Mouse (Mus musculus): ENCODE measurements around the gene Olfr1496. TPM values are rescaled to one million over a fixed set of nuclear protein-coding genes. Genes with fewer than 3 reads are reported as not detected.
A peak's percentile ranks its signal among the peaks of the same experiment; 100 is the strongest.
"Not testable (repeated sequence)": the region's sequence is repeated elsewhere in the genome, so short reads cannot be mapped to it uniquely, and the experiment has no call there.

The Olfr1496 gene
- not detected in 2 replicates for polyA plus RNA-seq (2016; fragmentation: Nextera tagmentation; extraction: Ambion mirVana)

DNA sequence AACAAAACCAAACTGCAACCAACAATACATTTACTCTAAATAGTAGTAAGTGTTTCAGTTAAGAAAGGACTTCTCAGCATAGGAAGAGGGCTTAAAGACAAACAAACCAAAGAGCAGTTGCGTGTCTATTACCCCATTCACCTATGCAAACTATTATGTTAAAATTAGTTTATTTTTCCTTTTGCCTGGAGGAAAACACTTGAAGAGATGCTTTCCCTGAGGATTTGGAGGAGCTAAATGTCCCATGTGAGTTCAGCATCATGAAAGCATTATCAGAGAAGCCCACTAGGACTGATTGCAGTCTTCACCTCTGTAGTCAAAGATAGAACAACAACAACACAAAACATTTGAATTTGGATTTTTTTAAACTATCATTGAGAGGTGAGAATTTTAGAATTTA lies at the start of gene Olfr1496:
Gene Olfr1496, plus strand, starts transcription at position 301 of the 400 bp plus-strand sequence.
- no peaks in the 10 kb centered on the region for H3K9me3 ChIP-seq
- no peak within 1 kb of the TSS for H3K27ac ChIP-seq (replicated peaks)
- no peaks in the 10 kb centered on the region for H3K36me3 ChIP-seq
- no peak within 1 kb of the TSS for H3K4me2 ChIP-seq (replicated peaks)
- no peak for ATAC-seq (ENCODE audit: low FRiP score, low read depth)
- no peak within 1 kb of the TSS for H3K4me3 ChIP-seq
- no peaks in the 10 kb centered on the region for H3K4me1 ChIP-seq
- 83% methylated on average over 1 of the region's 1 CpGs for WGBS
- no peaks in the 10 kb centered on the region for H3K27me3 ChIP-seq
- no peak within 1 kb of the TSS for H3K9ac ChIP-seq (replicated peaks)

GRCm38 (mm10) chr19:13739428-13739827 lies 38.2 kb upstream of the Olfr1496 start, which contains the start of gene Olfr1494:
Gene Olfr1494, plus strand, starts transcription at chr19:13739728.
- Histone ChIP-seq H3K36me3 (no peaks in the 10 kb centered on the region), H3K4me1 (no peaks in the 10 kb centered on the region), H3K27me3 (no peaks in the 10 kb centered on the region), H3K4me2 (replicated peaks) (no peak within 1 kb of the TSS), H3K9me3 (no peaks in the 10 kb centered on the region; the same call in 1 of the 2 replicates), H3K9ac (replicated peaks) (no peak within 1 kb of the TSS), H3K4me3 (no peak within 1 kb of the TSS), H3K27ac (replicated peaks) (no peak within 1 kb of the TSS)
- 94% methylated on average over 4 of the region's 4 CpGs for WGBS
- ATAC-seq (ENCODE audit: low FRiP score, low read depth) = no peak

GRCm38 (mm10) chr19:13749366-13749765 lies 28.3 kb upstream of the Olfr1496 start:
- Histone ChIP-seq H3K4me2 (replicated peaks) (no peak overlapping the region), H3K36me3 (no peaks in the 10 kb centered on the region), H3K9me3 (no peaks in the 10 kb centered on the region), H3K27me3 (no peaks in the 10 kb centered on the region), H3K4me3 (no peak overlapping the region), H3K4me1 (no peaks in the 10 kb centered on the region), H3K27ac (replicated peaks) (no peak overlapping the region), H3K9ac (replicated peaks) (no peak overlapping the region)
- WGBS = 95% methylated on average over 1 of the region's 1 CpGs
- ATAC-seq (ENCODE audit: low FRiP score, low read depth) = no peak

- WGBS = 80% methylated on average over 3 of the region's 3 CpGs
- Histone ChIP-seq H3K9ac (replicated peaks) (no peak within 1 kb of the TSS), H3K9me3 (no peaks in the 10 kb centered on the region), H3K4me2 (replicated peaks) (no peak within 1 kb of the TSS), H3K36me3 (no peaks in the 10 kb centered on the region), H3K27me3 (no peaks in the 10 kb centered on the region), H3K4me1 (no peaks in the 10 kb centered on the region), H3K4me3 (no peak within 1 kb of the TSS), H3K27ac (replicated peaks) (no peak within 1 kb of the TSS)
- no peak for ATAC-seq (ENCODE audit: low FRiP score, low read depth)
Measured at GRCm38 (mm10) chr19:13764306-13764705, 13.4 kb upstream of the Olfr1496 start, which contains the start of gene Olfr1495. Gene Olfr1495, plus strand, starts transcription at chr19:13764606.

DNA sequence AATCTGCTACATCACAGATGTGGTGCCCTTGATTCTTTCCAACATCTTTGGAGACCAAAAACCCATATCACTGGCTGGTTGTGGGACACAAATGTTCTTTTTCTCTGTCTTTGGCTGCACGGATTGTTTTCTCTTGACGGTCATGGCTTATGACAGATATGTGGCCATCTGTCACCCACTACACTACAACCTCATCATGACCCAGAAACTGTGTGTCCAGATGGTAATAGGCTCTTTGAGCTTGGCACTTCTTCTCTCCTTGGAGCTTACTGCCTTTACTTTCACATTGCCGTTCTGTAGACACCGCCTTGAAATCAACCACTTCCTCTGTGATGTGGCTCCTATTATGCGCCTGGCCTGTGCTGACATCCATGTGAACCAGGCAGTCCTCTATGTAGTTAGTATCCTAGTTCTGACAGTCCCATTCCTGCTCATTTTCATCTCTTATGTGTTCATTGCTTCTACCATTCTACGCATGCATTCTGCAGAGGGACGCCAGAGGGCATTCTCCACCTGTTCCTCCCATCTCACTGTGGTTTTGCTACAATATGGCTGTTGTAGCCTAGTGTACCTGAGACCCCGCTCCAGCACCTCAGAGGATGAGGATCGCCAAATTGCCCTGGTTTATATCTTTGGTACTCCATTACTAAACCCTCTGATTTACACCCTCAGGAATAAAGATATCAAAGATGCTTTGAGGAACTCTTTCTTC lies 9.0 kb upstream of the Olfr1496 start:
- no peak for ATAC-seq (ENCODE audit: low FRiP score, low read depth)
- H3K36me3 ChIP-seq = no peaks in the 10 kb centered on the region
- H3K4me2 ChIP-seq (replicated peaks) = no peak overlapping the region
- H3K9me3 ChIP-seq = no peaks in the 10 kb centered on the region
- no peak overlapping the region for H3K27ac ChIP-seq (replicated peaks)
- no peaks in the 10 kb centered on the region for H3K27me3 ChIP-seq
- no peaks in the 10 kb centered on the region for H3K4me1 ChIP-seq
- H3K9ac ChIP-seq (replicated peaks) = no peak overlapping the region
- WGBS = 90% methylated on average over 9 of the region's 9 CpGs
- no peak overlapping the region for H3K4me3 ChIP-seq

- Histone ChIP-seq H3K36me3 (no peaks in the 10 kb centered on the region), H3K4me2 (replicated peaks) (no peak within 1 kb of the TSS), H3K9me3 (no peaks in the 10 kb centered on the region), H3K9ac (replicated peaks) (no peak within 1 kb of the TSS), H3K4me3 (no peak within 1 kb of the TSS), H3K4me1 (no peaks in the 10 kb centered on the region), H3K27ac (replicated peaks) (no peak within 1 kb of the TSS), H3K27me3 (no peaks in the 10 kb centered on the region)
- ATAC-seq (ENCODE audit: low FRiP score, low read depth) = no peak
Measured at GRCm38 (mm10) chr19:13798102-13798501, 20.4 kb downstream of the Olfr1496 start, which contains the start of gene Olfr1497. Gene Olfr1497, minus strand, starts transcription at chr19:13798202.

DNA sequence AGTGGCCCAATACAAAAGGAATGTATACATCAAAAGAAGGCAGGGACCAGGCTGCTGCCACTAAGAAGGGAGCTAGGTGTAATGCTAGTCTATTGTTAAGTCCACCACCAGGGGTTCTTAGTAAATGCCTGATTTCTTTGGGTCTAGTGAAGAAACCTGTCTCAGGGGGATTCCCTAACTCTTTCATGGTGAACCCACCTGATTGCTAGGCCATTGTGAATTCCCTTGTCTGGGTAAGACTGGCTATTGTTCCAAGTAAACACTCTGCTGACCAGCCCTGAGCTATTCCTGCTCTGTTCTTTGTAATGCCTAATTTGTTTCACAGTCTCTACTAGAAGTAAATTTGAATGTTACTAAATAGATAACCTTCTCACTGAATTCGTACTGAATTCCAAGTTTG lies 27.8 kb downstream of the Olfr1496 start:
- H3K27me3 ChIP-seq; ATAC-seq (ENCODE audit: low FRiP score, low read depth): not testable (repeated sequence)

DNA sequence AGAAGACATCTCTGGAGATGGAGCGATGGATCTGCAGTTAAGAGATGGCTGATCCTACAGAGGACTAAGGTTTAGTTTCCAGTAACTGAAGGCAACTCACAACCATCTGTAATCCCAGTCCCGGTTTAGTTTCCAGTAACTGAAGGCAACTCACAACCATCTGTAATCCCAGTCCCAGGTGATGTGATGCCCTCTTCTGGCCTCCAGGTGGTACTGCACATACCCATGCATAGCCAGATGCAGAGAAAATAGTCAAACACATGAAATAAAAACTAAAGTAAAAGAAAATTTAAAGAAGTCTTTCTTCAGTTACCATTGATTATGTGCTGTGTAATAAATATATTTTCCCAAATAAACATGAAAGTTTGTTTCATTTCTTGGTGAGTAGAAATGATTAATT lies 35.1 kb downstream of the Olfr1496 start:
- no peaks in the 10 kb centered on the region for H3K4me1 ChIP-seq
- H3K9ac ChIP-seq (replicated peaks) = no peak overlapping the region
- no peak overlapping the region for H3K4me2 ChIP-seq (replicated peaks)
- no peaks in the 10 kb centered on the region for H3K27me3 ChIP-seq
- WGBS = 68% methylated on average over 2 of the region's 2 CpGs
- no peak overlapping the region for H3K27ac ChIP-seq (replicated peaks)
- H3K4me3 ChIP-seq = no peak overlapping the region
- no peaks in the 10 kb centered on the region for H3K36me3 ChIP-seq
- no peaks in the 10 kb centered on the region for H3K9me3 ChIP-seq
- no peak for ATAC-seq (ENCODE audit: low FRiP score, low read depth)

More for the DNA sequence above, 27.8 kb downstream of the Olfr1496 start:
- H3K4me3 ChIP-seq; H3K36me3 ChIP-seq; H3K9ac ChIP-seq (replicated peaks); H3K4me2 ChIP-seq (replicated peaks); H3K4me1 ChIP-seq; H3K27ac ChIP-seq (replicated peaks); H3K9me3 ChIP-seq: not testable (repeated sequence)
- 70% methylated on average over 1 of the region's 1 CpGs for WGBS

DNA sequence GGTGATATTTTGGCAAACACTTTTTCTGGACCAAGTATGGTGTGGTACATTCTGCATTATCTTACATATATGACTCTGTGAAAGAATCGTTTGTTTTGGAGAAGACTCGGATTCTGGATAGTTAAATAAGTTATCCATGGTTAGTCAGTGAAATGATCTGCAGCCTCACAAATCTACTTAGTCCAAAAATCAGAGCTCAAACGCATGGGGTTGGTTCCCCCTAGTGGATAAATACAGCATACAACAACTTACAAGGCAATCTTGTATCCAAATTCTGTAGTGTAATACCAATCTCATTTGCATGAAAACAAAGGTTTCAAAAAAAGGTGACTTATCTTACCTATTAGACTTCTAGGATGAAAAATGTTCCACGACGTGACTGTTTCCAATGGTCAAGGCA lies 41.1 kb downstream of the Olfr1496 start:
- no peak overlapping the region for H3K27ac ChIP-seq (replicated peaks)
- WGBS = 30% methylated on average over 5 of the region's 5 CpGs
- ATAC-seq (ENCODE audit: low FRiP score, low read depth) = no peak
- H3K9me3 ChIP-seq = no peaks in the 10 kb centered on the region
- H3K27me3 ChIP-seq = no peaks in the 10 kb centered on the region
- no peaks in the 10 kb centered on the region for H3K36me3 ChIP-seq
- no peak overlapping the region for H3K4me3 ChIP-seq
- H3K9ac ChIP-seq (replicated peaks) = no peak overlapping the region
- no peak overlapping the region for H3K4me2 ChIP-seq (replicated peaks)
- H3K4me1 ChIP-seq = no peaks in the 10 kb centered on the region

DNA sequence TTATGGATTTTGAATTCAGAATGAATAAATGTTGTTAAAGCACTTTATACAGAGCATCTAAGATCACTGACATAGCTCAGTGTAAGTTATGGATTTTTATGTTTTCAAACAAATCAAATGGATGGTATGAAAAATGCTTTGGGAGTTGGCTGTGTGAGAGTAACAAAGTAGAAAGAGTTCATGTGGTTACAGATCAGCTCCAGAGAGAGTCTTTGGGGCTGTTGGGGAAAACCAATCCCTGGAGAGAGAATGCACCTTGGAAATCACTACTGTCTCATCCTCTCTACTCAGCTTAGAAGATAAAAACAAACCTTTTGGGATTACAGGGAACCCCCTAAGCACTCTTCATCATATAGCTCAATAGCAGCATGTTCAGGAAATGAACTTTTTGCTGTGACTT lies 41.7 kb downstream of the Olfr1496 start, which contains the start of gene Olfr1499:
Gene Olfr1499, minus strand, starts transcription at position 101 of the 400 bp plus-strand sequence.
- no peak within 1 kb of the TSS for H3K4me3 ChIP-seq
- no peak within 1 kb of the TSS for H3K9ac ChIP-seq (replicated peaks)
- no peaks in the 10 kb centered on the region for H3K36me3 ChIP-seq
- ATAC-seq (ENCODE audit: low FRiP score, low read depth) = no peak
- no peaks in the 10 kb centered on the region for H3K27me3 ChIP-seq
- no peaks in the 10 kb centered on the region for H3K4me1 ChIP-seq
- H3K9me3 ChIP-seq = no peaks in the 10 kb centered on the region
- H3K4me2 ChIP-seq (replicated peaks) = no peak within 1 kb of the TSS
- H3K27ac ChIP-seq (replicated peaks) = no peak within 1 kb of the TSS

DNA sequence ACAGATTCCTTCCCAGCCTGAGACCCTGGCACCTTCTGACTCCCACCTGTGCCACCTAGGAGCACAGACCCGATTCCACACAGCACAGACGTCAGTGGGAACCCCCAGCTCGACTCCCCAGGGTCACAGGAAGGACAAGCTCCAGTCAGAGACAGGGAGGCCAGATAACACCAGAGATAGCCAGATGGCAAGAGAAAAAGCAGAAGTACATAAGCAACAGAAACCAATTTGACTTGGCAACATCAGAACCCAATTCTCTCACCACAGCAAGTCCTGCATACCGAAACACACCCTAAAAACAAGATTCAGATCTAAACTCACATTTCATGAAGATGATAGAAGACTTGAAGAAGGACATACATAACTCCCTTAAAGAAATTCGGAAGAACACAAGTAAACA lies 43.2 kb downstream of the Olfr1496 start:
- 71% methylated on average over 5 of the region's 5 CpGs for WGBS
- no peak overlapping the region for H3K9ac ChIP-seq (replicated peaks)
- H3K27me3 ChIP-seq = no peaks in the 10 kb centered on the region
- H3K4me3 ChIP-seq = no peak overlapping the region
- H3K36me3 ChIP-seq = no peaks in the 10 kb centered on the region
- H3K27ac ChIP-seq (replicated peaks) = no peak overlapping the region
- H3K4me1 ChIP-seq = no peaks in the 10 kb centered on the region
- H3K4me2 ChIP-seq (replicated peaks) = no peak overlapping the region
- no peaks in the 10 kb centered on the region for H3K9me3 ChIP-seq
- ATAC-seq (ENCODE audit: low FRiP score, low read depth) = no peak

DNA sequence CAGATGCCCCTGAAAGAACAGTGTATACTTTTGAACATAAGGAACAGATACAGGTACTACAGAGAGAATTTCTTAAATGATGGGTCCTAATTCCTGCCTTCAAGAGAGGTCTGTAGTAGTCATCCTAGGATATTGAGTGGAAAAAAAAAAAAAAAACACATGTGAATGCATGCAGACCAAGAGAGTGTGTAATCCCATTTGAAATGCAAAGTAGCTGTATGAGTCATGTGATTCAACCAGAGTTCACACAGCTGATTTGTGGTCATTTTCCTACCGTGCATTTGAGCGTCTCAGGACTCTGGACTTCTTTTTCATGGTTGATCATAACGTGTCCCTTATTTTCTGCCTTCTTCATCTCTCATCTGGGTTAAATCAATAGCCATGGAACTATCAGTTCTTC lies 50.8 kb downstream of the Olfr1496 start:
- no peak overlapping the region for H3K4me3 ChIP-seq
- H3K36me3 ChIP-seq = no peaks in the 10 kb centered on the region
- 68% methylated on average over 3 of the region's 3 CpGs for WGBS
- no peak overlapping the region for H3K9ac ChIP-seq (replicated peaks)
- H3K9me3 ChIP-seq = no peaks in the 10 kb centered on the region
- no peaks in the 10 kb centered on the region for H3K27me3 ChIP-seq
- H3K4me2 ChIP-seq (replicated peaks) = no peak overlapping the region
- no peak overlapping the region for H3K27ac ChIP-seq (replicated peaks)
- no peaks in the 10 kb centered on the region for H3K4me1 ChIP-seq
- ATAC-seq (ENCODE audit: low FRiP score, low read depth) = peak; percentile 54; the same call in 1 of the 2 replicates

DNA sequence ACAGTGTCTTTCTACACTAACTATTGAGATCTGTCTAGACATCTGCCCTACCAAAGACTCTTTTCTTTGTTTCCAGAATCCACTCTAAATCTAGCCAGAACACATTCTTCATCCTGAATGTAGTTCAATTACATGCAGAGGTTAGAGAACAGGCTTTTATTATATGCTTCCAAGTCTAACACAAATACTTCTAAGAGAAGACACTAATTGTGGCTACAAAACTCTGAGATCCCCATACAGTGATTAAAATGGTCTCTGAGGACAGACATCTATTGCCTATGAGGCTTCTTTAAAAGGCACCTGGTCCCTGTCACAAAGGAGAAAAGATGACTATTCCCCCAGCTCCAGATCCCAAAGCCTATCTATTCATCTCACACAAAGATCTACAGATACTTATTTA lies 52.7 kb downstream of the Olfr1496 start, which contains the start of gene Olfr1500:
Gene Olfr1500, minus strand, starts transcription at position 101 of the 400 bp plus-strand sequence.
- Histone ChIP-seq H3K4me2 (replicated peaks) (no peak within 1 kb of the TSS), H3K27ac (replicated peaks) (no peak within 1 kb of the TSS), H3K4me1 (no peaks in the 10 kb centered on the region), H3K9ac (replicated peaks) (no peak within 1 kb of the TSS), H3K4me3 (no peak within 1 kb of the TSS), H3K36me3 (no peaks in the 10 kb centered on the region), H3K27me3 (no peaks in the 10 kb centered on the region), H3K9me3 (no peaks in the 10 kb centered on the region)
- no peak for ATAC-seq (ENCODE audit: low FRiP score, low read depth)
